Mouse (Mus musculus) forebrain, embryonic 16.5 days (tissue): ENCODE results near the gene Majin. TPM values are rescaled to one million over a fixed set of nuclear protein-coding genes. Genes with fewer than 3 reads are reported as not detected.

Source experiments
- ATAC-seq: fragments of 200-750 bp; cut with Nextera tagmentation; 2 replicates; pipeline ENCODE4 v1.8.0; 2017; ENCODE audit warnings: mild to moderate bottlenecking, moderate library complexity
- H3K27ac ChIP-seq: fragments of 300-500 bp; sonication (generic); 2 replicates; pipeline ENCODE4 v1.5.1; 2014; ENCODE audit warnings: low read length, control low read depth
- H3K27me3 ChIP-seq: fragments of 300-500 bp; sonication (generic); replicated peaks from 2 replicates; pipeline ENCODE4 v1.6.1; 2014; ENCODE audit warnings: low read length; ENCODE audit not compliant: control insufficient read depth, insufficient read depth
- H3K36me3 ChIP-seq: fragments of 300-500 bp; sonication (generic); 2 replicates; pipeline ENCODE4 v1.6.1; 2014; ENCODE audit not compliant: control insufficient read depth, insufficient read depth
- H3K4me1 ChIP-seq: fragments of 300-500 bp; sonication (generic); replicated peaks from 2 replicates; pipeline ENCODE4 v1.6.1; 2014; ENCODE audit warnings: low read length; ENCODE audit not compliant: control insufficient read depth, insufficient read depth
- H3K4me2 ChIP-seq: fragments of 300-500 bp; sonication (generic); 2 replicates; pipeline ENCODE4 v1.6.1; 2014; ENCODE audit warnings: mild to moderate bottlenecking, low read length, control low read depth
- H3K4me3 ChIP-seq: fragments of 300-500 bp; sonication (generic); replicated peaks from 2 replicates; pipeline ENCODE4 v1.5.1; 2014; ENCODE audit warnings: mild to moderate bottlenecking, low read length, control low read depth
- H3K9ac ChIP-seq: fragments of 300-500 bp; sonication (generic); replicated peaks from 2 replicates; pipeline ENCODE4 v1.6.1; 2014; ENCODE audit warnings: low read depth, low read length, control low read depth
- H3K9me3 ChIP-seq: fragments of 300-500 bp; sonication (generic); 2 replicates; pipeline ENCODE4 v1.6.1; 2016; ENCODE audit warnings: low read length; ENCODE audit not compliant: control insufficient read depth
- whole genome bisulfite sequencing: fragments of 180-500 bp; shearing (Covaris S2); extraction: QIAGEN DNeasy Blood & Tissue Kit; methylation state at CpG from one replicate; pipeline ENCODE4 v1.1.7; 2014; 5-methylcytosine and 5-hydroxymethylcytosine counted together
- polyA plus RNA-seq: library from polyadenylated mRNA; unstranded; fragments of >200 nt; fragmentation: Nextera tagmentation; extraction: Ambion mirVana; gene quantifications from 2 replicates; pipeline ENCODE4 v1.2.1, GENCODE M21; 2015

Gene Majin
- polyA plus RNA-seq, 1 experiment from 2014 or later, result not detected

DNA sequence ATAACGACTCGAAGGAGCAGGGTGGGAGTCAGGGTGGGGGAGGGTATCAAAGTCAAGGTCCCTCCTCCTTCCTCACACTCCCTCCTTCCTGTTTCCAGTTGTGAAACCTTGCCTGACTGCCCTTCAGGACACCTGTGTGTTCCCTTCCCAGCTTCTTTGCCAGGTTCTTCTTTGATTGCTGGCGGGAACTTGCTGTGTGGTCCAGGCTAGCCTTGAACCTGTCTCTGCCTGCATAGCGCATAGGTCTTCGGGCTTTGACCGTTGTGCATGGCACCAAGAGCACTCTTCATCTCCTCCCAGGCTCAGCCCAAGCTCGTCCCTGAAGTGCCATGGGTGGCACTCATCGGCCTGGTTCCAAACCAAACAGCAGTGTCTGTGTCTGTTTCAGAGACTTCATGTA, 80.8 kb downstream of the Majin start:
- H3K4me2 ChIP-seq, result no peak overlapping the region
- WGBS, result 85% methylated on average over 8 of the region's 8 CpGs
- no peak overlapping the region for H3K4me3 ChIP-seq
- no peaks in the 10 kb centered on the region for H3K9me3 ChIP-seq
- no peak overlapping the region for H3K27ac ChIP-seq
- H3K27me3 ChIP-seq, result no peaks in the 10 kb centered on the region
- ATAC-seq, result no peak
- H3K4me1 ChIP-seq, result 0 out of 2 replicates have a peak, but pooled peaks cover 5% of the 10 kb centered on the region
- peaks cover 5% of the 10 kb centered on the region; the same call in 1 of the 2 replicates for H3K36me3 ChIP-seq
- H3K9ac ChIP-seq, result no peak overlapping the region

DNA sequence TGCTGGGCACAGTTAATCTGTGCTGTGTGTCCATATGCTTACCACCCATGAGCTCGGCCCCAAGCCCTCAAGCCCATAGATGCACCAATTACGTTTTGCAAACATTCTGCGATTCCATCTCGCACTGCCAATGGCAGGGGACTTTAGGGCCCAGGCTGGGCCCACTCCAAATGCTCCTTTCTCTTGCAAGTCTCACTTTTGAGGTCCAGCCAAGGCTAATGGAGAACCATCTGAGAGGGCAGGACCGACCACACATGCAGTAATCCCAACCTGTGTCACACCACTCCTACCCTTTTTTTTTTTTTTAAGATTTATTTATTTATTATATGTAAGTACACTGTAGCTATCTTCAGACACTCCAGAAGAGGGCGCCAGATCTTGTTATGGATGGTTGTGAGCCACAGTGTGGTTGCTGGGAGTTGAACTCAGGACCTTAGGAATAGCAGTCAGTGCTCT, 81.6 kb downstream of the Majin start:
- Histone ChIP-seq H3K27ac (no peak overlapping the region), H3K9me3 (no peaks in the 10 kb centered on the region), H3K4me1 (0 out of 2 replicates have a peak, but pooled peaks cover 5% of the 10 kb centered on the region), H3K9ac (no peak overlapping the region), H3K36me3 (no peaks in the 10 kb centered on the region), H3K4me3 (no peak overlapping the region), H3K27me3 (no peaks in the 10 kb centered on the region), H3K4me2 (no peak overlapping the region)
- 63% methylated on average over 6 of the region's 6 CpGs for WGBS
- no peak for ATAC-seq

DNA sequence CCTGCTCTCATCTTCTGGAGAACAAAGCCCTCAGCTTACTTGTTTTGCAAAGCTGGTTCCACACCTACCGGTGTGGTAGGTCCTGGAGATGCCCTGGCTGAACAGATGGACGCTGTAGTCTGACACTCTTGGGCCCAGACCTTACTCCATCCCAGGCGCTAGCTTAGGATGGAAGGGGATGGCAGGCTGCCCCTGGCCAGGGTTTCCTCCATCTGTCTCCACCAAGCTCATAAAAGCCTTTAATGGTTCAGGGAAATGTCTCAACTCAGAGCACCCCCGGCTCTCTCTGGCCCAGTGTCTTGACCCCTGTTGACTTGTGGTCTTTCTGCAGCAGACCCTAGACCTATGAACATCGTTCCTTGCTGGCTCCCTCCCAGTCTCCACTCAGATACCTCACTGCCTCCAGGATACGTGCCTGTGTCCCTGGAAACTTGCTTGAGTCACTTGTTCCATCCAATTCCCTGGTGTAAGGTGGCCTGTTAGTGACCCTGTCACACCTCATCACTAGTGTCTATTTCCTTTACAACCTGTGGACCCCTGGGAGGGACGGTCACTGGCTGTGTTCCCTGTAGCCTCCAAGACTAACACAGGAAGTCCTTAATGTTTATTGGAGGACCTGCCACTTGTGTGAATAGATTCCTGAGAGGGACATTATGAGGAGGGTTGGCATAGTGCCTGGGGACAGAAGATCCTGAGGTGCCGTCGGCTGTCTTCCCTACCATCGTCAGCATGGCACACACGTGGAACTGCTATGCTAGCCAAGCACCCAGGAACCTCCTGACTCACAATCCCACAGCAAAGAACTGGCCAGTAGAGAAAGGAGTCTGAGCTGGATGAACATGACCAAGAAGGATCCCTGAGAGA, 83.3 kb downstream of the Majin start:
- no peak overlapping the region for H3K4me2 ChIP-seq
- H3K36me3 ChIP-seq, result no peaks in the 10 kb centered on the region
- H3K4me3 ChIP-seq, result no peak overlapping the region
- ATAC-seq, result no peak
- 0 out of 2 replicates have a peak, but pooled peaks cover 5% of the 10 kb centered on the region for H3K4me1 ChIP-seq
- no peak overlapping the region for H3K9ac ChIP-seq
- WGBS, result 70% methylated on average over 11 of the region's 11 CpGs
- no peak overlapping the region for H3K27ac ChIP-seq
- no peaks in the 10 kb centered on the region for H3K9me3 ChIP-seq
- no peaks in the 10 kb centered on the region for H3K27me3 ChIP-seq

DNA sequence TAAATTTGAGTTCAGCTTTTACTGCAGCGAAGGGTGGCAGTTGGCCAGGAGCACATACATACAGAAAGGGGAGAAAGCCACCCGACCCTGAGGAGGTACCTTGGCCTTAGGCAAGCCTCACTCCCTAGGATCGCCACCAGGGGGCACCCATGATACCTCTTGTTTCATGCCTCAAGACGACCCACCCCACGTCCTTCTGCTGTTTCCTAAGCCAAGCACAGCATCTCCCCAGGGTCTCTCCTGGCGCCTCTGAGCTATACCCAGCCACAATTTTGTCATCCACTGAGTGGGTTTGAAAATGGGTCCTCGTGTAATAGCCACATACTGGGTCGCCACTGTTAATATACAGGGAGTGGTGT, 84.0 kb downstream of the Majin start:
- Histone ChIP-seq H3K4me3 (no peak overlapping the region), H3K36me3 (no peaks in the 10 kb centered on the region), H3K4me2 (no peak overlapping the region), H3K27ac (no peak overlapping the region), H3K4me1 (0 out of 2 replicates have a peak, but pooled peaks cover 5% of the 10 kb centered on the region), H3K27me3 (no peaks in the 10 kb centered on the region), H3K9ac (no peak overlapping the region), H3K9me3 (no peaks in the 10 kb centered on the region)
- WGBS, result 16% methylated on average over 8 of the region's 8 CpGs
- peak; percentile 84 for ATAC-seq

DNA sequence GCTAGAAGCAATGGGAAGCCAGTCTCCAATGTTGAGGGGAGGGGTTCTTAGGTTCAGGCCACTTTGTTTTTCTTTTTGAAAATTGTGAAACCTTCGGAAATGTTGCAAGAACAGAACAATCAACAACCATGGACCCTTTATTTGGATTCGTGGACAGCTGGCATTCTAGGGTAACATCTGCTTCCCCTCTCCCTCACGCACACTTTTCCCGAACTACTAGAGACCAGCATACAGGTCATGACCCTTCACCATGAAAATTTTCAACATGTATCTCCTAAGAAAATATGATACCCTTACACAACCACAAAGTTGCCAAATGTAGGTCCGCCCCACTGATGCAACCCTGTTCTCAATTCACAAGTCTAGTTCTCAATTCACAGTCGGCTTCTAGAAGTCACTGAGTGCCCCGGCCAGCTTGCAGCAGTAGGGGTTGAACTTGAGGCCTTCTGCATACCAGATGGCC, 84.5 kb downstream of the Majin start:
- Histone ChIP-seq H3K4me3 (no peak overlapping the region), H3K9ac (no peak overlapping the region), H3K4me2 (no peak overlapping the region), H3K4me1 (0 out of 2 replicates have a peak, but pooled peaks cover 5% of the 10 kb centered on the region), H3K27ac (no peak overlapping the region), H3K27me3 (no peaks in the 10 kb centered on the region), H3K9me3 (no peaks in the 10 kb centered on the region), H3K36me3 (no peaks in the 10 kb centered on the region)
- ATAC-seq, result no peak
- 87% methylated on average over 7 of the region's 7 CpGs for WGBS

DNA sequence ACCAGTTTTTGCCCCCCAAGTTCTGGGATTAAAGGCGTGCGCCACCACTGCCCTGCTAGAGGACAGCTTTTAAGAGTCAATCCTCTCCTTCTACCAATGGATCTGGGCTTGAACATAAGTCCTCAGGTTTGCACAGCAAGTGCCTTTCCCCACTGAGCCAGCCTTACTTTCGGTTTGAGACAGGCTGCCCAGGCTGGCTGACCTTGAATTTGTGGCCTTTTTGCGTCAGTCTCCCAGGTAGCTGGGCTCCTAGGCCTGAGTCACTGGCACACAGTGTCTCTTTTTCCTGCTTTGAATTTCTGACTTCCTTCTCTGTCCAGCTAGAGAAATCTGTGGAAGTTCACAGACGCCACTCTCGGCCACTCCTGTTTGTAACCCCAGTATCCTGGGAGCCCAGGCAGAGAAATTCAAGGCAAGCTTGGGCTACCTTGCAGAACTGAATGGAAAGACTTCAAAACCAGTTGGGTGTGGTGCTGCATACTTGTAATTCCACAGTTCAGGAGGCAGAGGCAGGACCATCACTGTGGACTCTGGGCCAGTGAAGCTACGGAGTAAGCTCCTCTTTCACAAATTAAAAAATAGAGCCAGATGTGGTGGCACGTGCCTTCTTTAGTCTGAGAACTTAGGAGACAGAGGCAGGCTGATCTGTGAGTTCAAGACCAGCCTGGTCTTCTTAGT, 85.7 kb downstream of the Majin start:
- no peak overlapping the region for H3K27ac ChIP-seq
- no peak for ATAC-seq
- H3K4me2 ChIP-seq, result no peak overlapping the region
- 89% methylated on average over 8 of the region's 8 CpGs for WGBS
- H3K9ac ChIP-seq, result no peak overlapping the region
- no peak overlapping the region for H3K4me3 ChIP-seq
- no peaks in the 10 kb centered on the region for H3K27me3 ChIP-seq
- no peaks in the 10 kb centered on the region for H3K9me3 ChIP-seq
- no peaks in the 10 kb centered on the region for H3K36me3 ChIP-seq
- 0 out of 2 replicates have a peak, but pooled peaks cover 5% of the 10 kb centered on the region for H3K4me1 ChIP-seq

DNA sequence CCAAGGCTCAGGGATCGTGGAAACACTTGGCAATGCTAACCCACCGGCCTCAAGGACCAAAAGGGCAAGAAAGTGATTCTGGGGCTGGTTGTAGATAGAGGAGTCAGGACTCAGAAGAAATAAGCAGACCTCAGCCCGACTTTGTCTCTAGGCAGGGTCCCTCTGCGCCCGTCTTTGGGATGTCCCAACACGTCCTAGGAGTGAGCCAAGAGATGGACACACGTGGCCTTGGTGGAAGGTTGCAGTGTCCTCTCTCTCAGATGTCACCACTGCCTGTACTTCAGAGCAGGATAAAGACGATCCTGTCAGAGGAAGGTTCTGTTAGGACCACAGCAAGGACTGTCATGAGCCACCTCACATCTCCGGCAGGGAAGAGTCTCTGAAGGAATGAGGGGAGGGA, 86.5 kb downstream of the Majin start:
- no peaks in the 10 kb centered on the region for H3K9me3 ChIP-seq

DNA sequence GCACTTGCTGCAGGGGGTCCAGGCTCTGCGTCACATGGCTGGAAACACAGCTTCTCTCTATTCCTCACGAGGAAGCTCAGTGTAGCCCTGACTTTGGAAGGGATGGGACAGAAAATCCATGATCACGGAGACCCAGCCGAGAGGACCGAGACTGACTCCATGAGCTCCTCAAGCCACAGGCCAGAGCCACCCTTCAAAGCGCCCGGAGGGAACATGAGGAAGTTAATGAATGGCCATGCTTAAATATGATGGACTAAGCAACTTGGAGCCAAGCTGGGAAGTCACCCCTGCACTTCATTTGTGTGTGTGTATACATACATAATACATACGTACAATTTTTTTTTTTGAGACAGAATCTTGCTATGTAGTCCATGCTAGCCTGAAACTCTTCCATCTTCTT, 87.0 kb downstream of the Majin start:
- no peaks in the 10 kb centered on the region for H3K27me3 ChIP-seq
- H3K9me3 ChIP-seq, result no peaks in the 10 kb centered on the region
- peaks cover 12% of the 10 kb centered on the region for H3K4me1 ChIP-seq
- H3K9ac ChIP-seq, result no peak overlapping the region; the same call in 1 of the 2 replicates
- no peak overlapping the region for H3K4me2 ChIP-seq
- H3K27ac ChIP-seq, result no peak overlapping the region
- H3K36me3 ChIP-seq, result no peaks in the 10 kb centered on the region
- H3K4me3 ChIP-seq, result no peak overlapping the region
- WGBS, result 39% methylated on average over 8 of the region's 8 CpGs
- no peak for ATAC-seq

More for the DNA sequence above, 86.5 kb downstream of the Majin start:
- no peak for ATAC-seq
- Histone ChIP-seq H3K27ac (no peak overlapping the region), H3K4me1 (peaks cover 6% of the 10 kb centered on the region), H3K4me3 (no peak overlapping the region), H3K36me3 (no peaks in the 10 kb centered on the region), H3K4me2 (no peak overlapping the region), H3K27me3 (no peaks in the 10 kb centered on the region), H3K9ac (no peak overlapping the region)
- WGBS, result 60% methylated on average over 9 of the region's 9 CpGs

DNA sequence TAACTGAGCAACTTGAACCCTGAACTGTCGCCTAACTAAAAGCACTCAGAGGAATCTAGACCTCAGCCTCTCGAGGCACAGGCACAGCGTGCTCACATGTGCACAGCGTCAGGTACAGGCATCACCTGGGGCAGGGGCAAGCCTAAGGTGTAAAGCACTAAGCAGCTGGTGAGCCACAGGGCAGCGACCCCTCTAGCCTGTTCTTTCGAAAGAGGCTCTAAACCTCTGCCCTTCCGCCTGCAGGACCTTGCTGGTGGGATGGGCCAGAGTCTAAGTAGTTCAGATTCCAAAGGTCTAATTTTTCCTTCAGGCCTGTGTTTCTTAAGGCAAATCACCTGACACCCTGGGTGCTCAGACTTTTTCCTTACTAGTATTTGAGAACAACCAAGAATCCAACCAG, 87.9 kb downstream of the Majin start:
- Histone ChIP-seq H3K9ac (no peak overlapping the region), H3K4me3 (no peak overlapping the region), H3K4me1 (peaks cover 13% of the 10 kb centered on the region), H3K4me2 (no peak overlapping the region), H3K27ac (no peak overlapping the region), H3K9me3 (no peaks in the 10 kb centered on the region), H3K27me3 (no peaks in the 10 kb centered on the region), H3K36me3 (no peaks in the 10 kb centered on the region)
- ATAC-seq, result no peak
- WGBS, result 75% methylated on average over 7 of the region's 7 CpGs
